Mouse (Mus musculus): ENCODE data around the gene Rmdn2.

- TF ChIP-seq CTCF (IDR thresholded peaks at IDR 0.05; ENCODE audit: extremely low read depth, insufficient read length, insufficient replicate concordance, low read depth, low read length) = peak; percentile 77
- TF ChIP-seq POLR2A (IDR thresholded peaks at IDR 0.05; ENCODE audit: low read depth, low read length) = no peak
Observed at GRCm38 (mm10) chr17:79715649-79716143, 104.0 kb downstream of the Rmdn2 start.

Data from small intestine, adult 2 months (tissue).